Mouse (Mus musculus): ENCODE measurements around the gene Itih1. TPM values are rescaled to one million over a fixed set of nuclear protein-coding genes. Genes with fewer than 3 reads are reported as not detected.

The Itih1 gene
- polyA plus RNA-seq, 1 experiment from 2014 or later, result 0.34 TPM

DNA sequence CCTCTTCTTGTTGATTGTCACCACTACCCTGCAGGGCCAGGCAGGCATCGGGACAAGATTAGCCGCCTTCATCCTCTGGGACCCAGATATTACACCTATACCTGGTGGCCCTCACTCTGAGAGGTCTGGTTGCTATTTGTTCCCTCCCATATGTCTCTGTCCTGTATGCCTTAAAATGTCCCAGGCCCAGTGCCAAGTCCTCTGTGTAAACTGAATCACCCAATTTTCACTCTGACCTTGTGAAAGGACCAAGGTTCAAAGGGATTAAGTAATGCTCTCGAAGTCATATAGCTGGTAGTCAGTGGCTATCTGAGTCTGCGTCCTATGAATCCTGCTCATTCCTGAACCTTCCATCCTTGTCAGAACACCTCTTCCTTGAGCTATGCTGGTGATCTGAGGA lies 12.7 kb downstream of the Itih1 start:
- Histone ChIP-seq H3K4me3 (replicated peaks; ENCODE audit: low read depth, low read length) (no peak overlapping the region), H3K9ac (ENCODE audit: low read depth, low read length) (no peak overlapping the region)
- WGBS, result 86% methylated on average over 4 of the region's 4 CpGs

GRCm38 (mm10) chr14:30925492-30925891 lies 17.6 kb downstream of the Itih1 start:
- no peaks in the 10 kb centered on the region for H3K4me1 ChIP-seq (replicated peaks; ENCODE audit: insufficient read depth, low read length)
- no peak overlapping the region for H3K4me2 ChIP-seq (ENCODE audit: low read length)
- ATAC-seq (replicated peaks; ENCODE audit: low FRiP score, low read depth) (no peak), DNase-seq (ENCODE audit: low spot score) (no peak)
- H3K27me3 ChIP-seq (ENCODE audit: insufficient read depth, low read length), result no peaks in the 10 kb centered on the region
- no peak overlapping the region for H3K27ac ChIP-seq
- TF ChIP-seq CTCF (IDR thresholded peaks at IDR 0.05; ENCODE audit: low read depth), result no peak
- H3K9ac ChIP-seq (ENCODE audit: low read depth, low read length), result no peak overlapping the region
- no peaks in the 10 kb centered on the region for H3K9me3 ChIP-seq (replicated peaks; ENCODE audit: low read length)
- H3K36me3 ChIP-seq (ENCODE audit: insufficient read depth, low read length), result no peaks in the 10 kb centered on the region
- WGBS, result 85% methylated on average over 3 of the region's 3 CpGs
- no peak overlapping the region for H3K4me3 ChIP-seq (replicated peaks; ENCODE audit: low read depth, low read length)

More for the DNA sequence above, 12.7 kb downstream of the Itih1 start:
- DNase-seq (ENCODE audit: low spot score) (no peak), ATAC-seq (replicated peaks; ENCODE audit: low FRiP score, low read depth) (no peak)
- Histone ChIP-seq H3K4me2 (ENCODE audit: low read length) (no peak overlapping the region), H3K27me3 (ENCODE audit: insufficient read depth, low read length) (no peaks in the 10 kb centered on the region), H3K27ac (no peak overlapping the region), H3K4me1 (replicated peaks; ENCODE audit: insufficient read depth, low read length) (no peaks in the 10 kb centered on the region), H3K9me3 (replicated peaks; ENCODE audit: low read length) (no peaks in the 10 kb centered on the region), H3K36me3 (ENCODE audit: insufficient read depth, low read length) (no peaks in the 10 kb centered on the region)
- no peak for TF ChIP-seq CTCF (IDR thresholded peaks at IDR 0.05; ENCODE audit: low read depth)

DNA sequence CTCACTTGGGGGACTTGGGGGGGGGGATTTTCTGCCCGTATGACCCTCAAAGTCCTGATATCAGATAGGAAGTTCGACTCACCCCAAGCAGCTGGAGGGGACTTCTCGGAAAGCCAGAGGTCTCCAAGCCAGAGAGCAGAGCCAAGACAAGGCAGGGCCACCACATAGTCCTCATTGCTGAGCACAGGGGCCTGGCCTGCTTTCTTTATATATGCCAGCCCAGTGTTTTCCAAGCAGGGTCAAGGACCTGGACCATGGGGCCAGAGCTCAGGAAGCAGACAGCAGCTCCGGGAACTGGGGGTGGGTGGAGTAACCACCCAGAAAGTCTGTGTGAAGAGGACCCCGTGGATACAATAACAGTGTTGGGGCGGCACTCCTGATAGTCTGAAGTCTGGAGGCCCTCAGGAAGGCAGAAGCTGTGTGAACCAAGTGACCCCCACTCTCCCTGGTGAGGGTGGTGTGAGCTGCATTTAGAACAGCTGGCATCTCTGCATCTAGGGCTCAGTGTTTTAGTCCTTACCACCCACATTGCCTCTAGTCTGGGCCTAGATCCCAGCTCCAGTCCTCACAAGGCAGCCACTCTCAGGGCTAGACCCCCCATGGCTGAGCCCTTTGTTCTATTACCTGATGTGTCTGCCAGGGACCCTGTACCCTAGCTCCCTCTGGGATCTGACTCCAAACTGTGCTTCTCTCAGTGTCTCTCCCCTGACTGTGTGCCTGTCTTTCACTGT lies 19.5 kb downstream of the Itih1 start, which contains the start of gene Itih3:
Gene Itih3, minus strand, starts transcription at position 386 of the 731 bp plus-strand sequence.
- H3K36me3 ChIP-seq (ENCODE audit: insufficient read depth, low read length), result no peaks in the 10 kb centered on the region
- no peaks in the 10 kb centered on the region for H3K9me3 ChIP-seq (replicated peaks; ENCODE audit: low read length)
- ATAC-seq (replicated peaks; ENCODE audit: low FRiP score, low read depth) (no peak), DNase-seq (ENCODE audit: low spot score) (no peak)
- no peak within 1 kb of the TSS for H3K9ac ChIP-seq (ENCODE audit: low read depth, low read length)
- no peaks in the 10 kb centered on the region for H3K4me1 ChIP-seq (replicated peaks; ENCODE audit: insufficient read depth, low read length)
- no peaks in the 10 kb centered on the region for H3K27me3 ChIP-seq (ENCODE audit: insufficient read depth, low read length)
- TF ChIP-seq CTCF (IDR thresholded peaks at IDR 0.05; ENCODE audit: low read depth), result no peak
- 51% methylated on average over 6 of the region's 6 CpGs for WGBS
- no peak within 1 kb of the TSS for H3K4me2 ChIP-seq (ENCODE audit: low read length)
- no peak within 1 kb of the TSS for H3K4me3 ChIP-seq (replicated peaks; ENCODE audit: low read depth, low read length)
- no peak within 1 kb of the TSS for H3K27ac ChIP-seq

DNA sequence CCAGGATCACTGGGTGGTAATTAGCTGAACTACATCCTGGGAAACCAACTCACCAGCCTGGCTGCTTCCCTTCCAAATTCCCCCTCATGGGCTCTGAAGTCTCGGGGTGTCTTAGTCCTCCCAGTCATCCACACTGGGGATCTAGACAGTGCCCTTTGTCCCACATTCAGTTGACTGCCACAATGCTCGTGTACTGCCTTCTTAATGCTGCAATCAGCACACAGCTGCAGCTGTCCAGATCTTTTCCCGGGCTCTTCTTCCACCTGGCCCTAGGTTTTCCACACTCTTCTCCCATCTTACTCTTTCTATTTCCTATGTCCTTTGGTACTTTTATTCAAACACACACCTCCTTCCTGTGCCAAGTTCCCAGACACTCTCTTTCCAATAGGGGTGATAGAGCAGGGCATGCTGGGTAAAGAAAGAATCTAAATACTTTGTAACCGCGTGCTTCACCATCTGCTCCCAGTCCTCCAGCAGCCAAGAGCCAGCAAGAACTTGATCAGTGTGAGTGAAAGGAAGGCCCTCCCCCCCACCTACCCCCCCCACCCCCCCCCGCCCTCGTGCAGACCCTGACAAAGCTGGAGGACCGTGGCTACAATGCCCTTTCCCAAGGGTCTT lies 20.9 kb downstream of the Itih1 start:
- Histone ChIP-seq H3K9ac (ENCODE audit: low read depth, low read length) (no peak overlapping the region), H3K36me3 (ENCODE audit: insufficient read depth, low read length) (no peaks in the 10 kb centered on the region), H3K9me3 (replicated peaks; ENCODE audit: low read length) (no peaks in the 10 kb centered on the region), H3K27me3 (ENCODE audit: insufficient read depth, low read length) (no peaks in the 10 kb centered on the region), H3K27ac (no peak overlapping the region), H3K4me1 (replicated peaks; ENCODE audit: insufficient read depth, low read length) (no peaks in the 10 kb centered on the region), H3K4me3 (replicated peaks; ENCODE audit: low read depth, low read length) (no peak overlapping the region), H3K4me2 (ENCODE audit: low read length) (no peak overlapping the region)
- WGBS, result 57% methylated on average over 8 of the region's 8 CpGs
- ATAC-seq (replicated peaks; ENCODE audit: low FRiP score, low read depth), result no peak
- DNase-seq (ENCODE audit: low spot score), result no peak
- no peak for TF ChIP-seq CTCF (IDR thresholded peaks at IDR 0.05; ENCODE audit: low read depth)

DNA sequence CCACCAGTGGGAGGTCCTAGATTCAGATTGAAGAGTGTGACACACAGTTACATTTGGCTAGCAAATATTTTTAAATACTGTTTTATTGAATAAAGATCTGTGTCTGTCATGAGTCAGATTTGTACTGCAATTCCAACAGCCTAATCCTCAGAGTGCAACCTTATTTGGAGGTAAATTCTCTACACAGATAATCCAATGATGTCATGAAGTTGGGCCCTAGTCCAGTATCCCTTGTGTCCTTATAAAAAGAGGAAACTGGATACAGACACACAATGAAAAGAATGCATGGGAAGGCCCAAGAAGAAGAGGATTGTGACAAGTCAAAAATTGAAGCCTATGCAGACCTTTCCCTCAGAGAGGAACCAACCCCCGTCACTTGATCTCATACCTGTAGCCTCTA lies 26.6 kb downstream of the Itih1 start:
- Histone ChIP-seq H3K4me3 (replicated peaks; ENCODE audit: low read depth, low read length) (no peak overlapping the region), H3K9me3 (replicated peaks; ENCODE audit: low read length) (no peaks in the 10 kb centered on the region), H3K27me3 (ENCODE audit: insufficient read depth, low read length) (no peaks in the 10 kb centered on the region), H3K9ac (ENCODE audit: low read depth, low read length) (no peak overlapping the region), H3K4me2 (ENCODE audit: low read length) (no peak overlapping the region), H3K36me3 (ENCODE audit: insufficient read depth, low read length) (no peaks in the 10 kb centered on the region), H3K4me1 (replicated peaks; ENCODE audit: insufficient read depth, low read length) (0 out of 2 replicates have a peak, but pooled peaks cover 5% of the 10 kb centered on the region), H3K27ac (no peak overlapping the region)
- no peak for ATAC-seq (replicated peaks; ENCODE audit: low FRiP score, low read depth)
- DNase-seq (ENCODE audit: low spot score), result no peak
- 78% methylated on average over 1 of the region's 1 CpGs for WGBS
- no peak for TF ChIP-seq CTCF (IDR thresholded peaks at IDR 0.05; ENCODE audit: low read depth)

- no peak overlapping the region for H3K27ac ChIP-seq
- no peak overlapping the region for H3K4me3 ChIP-seq (replicated peaks; ENCODE audit: low read depth, low read length)
- TF ChIP-seq CTCF (IDR thresholded peaks at IDR 0.05; ENCODE audit: low read depth), result no peak
- H3K9me3 ChIP-seq (replicated peaks; ENCODE audit: low read length), result no peaks in the 10 kb centered on the region
- 68% methylated on average over 5 of the region's 5 CpGs for WGBS
- DNase-seq (ENCODE audit: low spot score), result no peak
- H3K4me2 ChIP-seq (ENCODE audit: low read length), result no peak overlapping the region
- H3K4me1 ChIP-seq (replicated peaks; ENCODE audit: insufficient read depth, low read length), result 0 out of 2 replicates have a peak, but pooled peaks cover 5% of the 10 kb centered on the region
- no peak overlapping the region for H3K9ac ChIP-seq (ENCODE audit: low read depth, low read length)
- ATAC-seq (replicated peaks; ENCODE audit: low FRiP score, low read depth), result no peak
- H3K27me3 ChIP-seq (ENCODE audit: insufficient read depth, low read length), result no peaks in the 10 kb centered on the region
- H3K36me3 ChIP-seq (ENCODE audit: insufficient read depth, low read length), result no peaks in the 10 kb centered on the region
These were observed 29.7 kb downstream of the Itih1 start for GRCm38 (mm10) chr14:30913404-30913803.

Data from kidney, postnatal 0 days (tissue).